Mouse (Mus musculus) liver, embryonic 16.5 days (tissue): ENCODE results near the gene Ccser1. TPM values are rescaled to one million over a fixed set of nuclear protein-coding genes. Genes with fewer than 3 reads are reported as not detected.

Source experiments
- ATAC-seq: fragments of 200-750 bp; cut with Nextera tagmentation; 2 replicates; pipeline ENCODE4 v1.8.0; 2017; ENCODE audit warnings: low read depth, mild to moderate bottlenecking, moderate number of reproducible peaks, moderate library complexity
- H3K27ac ChIP-seq: fragments of 300-500 bp; sonication (generic); 2 replicates; pipeline ENCODE4 v1.5.1; 2014; ENCODE audit warnings: mild to moderate bottlenecking, low read length
- H3K27me3 ChIP-seq: fragments of 300-500 bp; sonication (generic); 2 replicates; pipeline ENCODE4 v1.6.1; 2014; ENCODE audit warnings: low read depth, low read length, mixed read lengths; ENCODE audit not compliant: control insufficient read depth, insufficient read depth
- H3K36me3 ChIP-seq: fragments of 300-500 bp; sonication (generic); 2 replicates; pipeline ENCODE4 v1.6.1; 2014; ENCODE audit warnings: mild to moderate bottlenecking; ENCODE audit not compliant: control insufficient read depth, insufficient read depth
- H3K4me1 ChIP-seq: fragments of 300-500 bp; sonication (generic); 2 replicates; pipeline ENCODE4 v1.6.1; 2014; ENCODE audit warnings: low read depth, low read length, mixed read lengths; ENCODE audit not compliant: control insufficient read depth
- H3K4me2 ChIP-seq: fragments of 300-500 bp; sonication (generic); 2 replicates; pipeline ENCODE4 v1.6.1; 2014; ENCODE audit warnings: low read depth, low read length, mixed read lengths
- H3K4me3 ChIP-seq: fragments of 300-500 bp; sonication (generic); 2 replicates; pipeline ENCODE4 v1.5.1; 2014; ENCODE audit warnings: low read depth, mild to moderate bottlenecking, low read length
- H3K9ac ChIP-seq: fragments of 300-500 bp; sonication (generic); 2 replicates; pipeline ENCODE4 v1.6.1; 2014; ENCODE audit warnings: low read depth, low read length
- H3K9me3 ChIP-seq: fragments of 300-500 bp; sonication (generic); replicated peaks from 2 replicates; pipeline ENCODE4 v1.6.1; 2016; ENCODE audit warnings: low read length; ENCODE audit not compliant: control insufficient read depth
- WGBS: fragments of 180-500 bp; shearing (Covaris S2); extraction: QIAGEN DNeasy Blood & Tissue Kit; methylation state at CpG from one replicate; pipeline ENCODE4 v1.1.7; 2014; ENCODE audit not compliant: insufficient replicate concordance; 5-methylcytosine and 5-hydroxymethylcytosine counted together
- polyA plus RNA-seq: library from polyadenylated mRNA; unstranded; fragments of >200 nt; fragmentation: Nextera tagmentation; extraction: Ambion mirVana; gene quantifications from 2 replicates; pipeline ENCODE4 v1.2.1, GENCODE M21; 2015

Ccser1 gene
- polyA plus RNA-seq, 1 experiment from 2014 or later, result 0.09 TPM

- H3K9me3 ChIP-seq, result no peaks in the 10 kb centered on the region
- WGBS, result 67% methylated on average over 15 of the region's 15 CpGs
- ATAC-seq, result no peak
Observed at GRCm38 (mm10) chr6:61329593-61330540, 149.7 kb downstream of the Ccser1 start.

GRCm38 (mm10) chr6:61334466-61334865 lies 154.3 kb downstream of the Ccser1 start:
- no peaks in the 10 kb centered on the region for H3K27me3 ChIP-seq
- no peaks in the 10 kb centered on the region for H3K36me3 ChIP-seq
- H3K27ac ChIP-seq, result no peak overlapping the region
- H3K9me3 ChIP-seq, result no peaks in the 10 kb centered on the region
- H3K4me2 ChIP-seq, result no peak overlapping the region
- ATAC-seq, result no peak
- H3K4me1 ChIP-seq, result no peaks in the 10 kb centered on the region
- H3K9ac ChIP-seq, result no peak overlapping the region
- WGBS, result 76% methylated on average over 1 of the region's 1 CpGs
- no peak overlapping the region for H3K4me3 ChIP-seq

More at GRCm38 (mm10) chr6:61329593-61330540, 149.7 kb downstream of the Ccser1 start:
- no peak overlapping the region for H3K4me2 ChIP-seq
- H3K4me3 ChIP-seq, result no peak overlapping the region
- H3K4me1 ChIP-seq, result no peaks in the 10 kb centered on the region
- H3K27me3 ChIP-seq, result no peaks in the 10 kb centered on the region
- no peak overlapping the region for H3K27ac ChIP-seq
- no peak overlapping the region for H3K9ac ChIP-seq
- H3K36me3 ChIP-seq, result no peaks in the 10 kb centered on the region

- H3K4me3 ChIP-seq, result no peak overlapping the region
- 54% methylated on average over 5 of the region's 5 CpGs for WGBS
Observed at GRCm38 (mm10) chr6:61347045-61347838, 167.1 kb downstream of the Ccser1 start.

GRCm38 (mm10) chr6:61363722-61364121 lies 183.6 kb downstream of the Ccser1 start:
- no peak for ATAC-seq

More at GRCm38 (mm10) chr6:61347045-61347838, 167.1 kb downstream of the Ccser1 start:
- H3K27me3 ChIP-seq, result no peaks in the 10 kb centered on the region
- no peak overlapping the region for H3K4me2 ChIP-seq
- H3K36me3 ChIP-seq, result no peaks in the 10 kb centered on the region
- H3K9me3 ChIP-seq, result no peaks in the 10 kb centered on the region
- no peak for ATAC-seq
- H3K4me1 ChIP-seq, result no peaks in the 10 kb centered on the region
- H3K9ac ChIP-seq, result no peak overlapping the region
- no peak overlapping the region for H3K27ac ChIP-seq

GRCm38 (mm10) chr6:61382526-61382925 lies 202.4 kb downstream of the Ccser1 start:
- Histone ChIP-seq H3K4me3 (no peak overlapping the region), H3K27me3 (no peaks in the 10 kb centered on the region), H3K9ac (no peak overlapping the region), H3K4me1 (no peaks in the 10 kb centered on the region), H3K9me3 (no peaks in the 10 kb centered on the region), H3K27ac (no peak overlapping the region), H3K4me2 (no peak overlapping the region), H3K36me3 (no peaks in the 10 kb centered on the region)
- no peak for ATAC-seq
- 14% methylated on average over 3 of the region's 3 CpGs for WGBS

More at GRCm38 (mm10) chr6:61363722-61364121, 183.6 kb downstream of the Ccser1 start:
- Histone ChIP-seq H3K36me3 (no peaks in the 10 kb centered on the region), H3K9me3 (no peaks in the 10 kb centered on the region), H3K4me1 (no peaks in the 10 kb centered on the region), H3K4me2 (no peak overlapping the region), H3K4me3 (no peak overlapping the region), H3K27ac (no peak overlapping the region), H3K27me3 (no peaks in the 10 kb centered on the region), H3K9ac (no peak overlapping the region)
- 57% methylated on average over 5 of the region's 5 CpGs for WGBS

GRCm38 (mm10) chr6:61382991-61383390 lies 202.9 kb downstream of the Ccser1 start:
- 43% methylated on average over 3 of the region's 3 CpGs for WGBS

GRCm38 (mm10) chr6:61387046-61387445 lies 206.9 kb downstream of the Ccser1 start:
- no peak overlapping the region for H3K27ac ChIP-seq
- no peak overlapping the region for H3K9ac ChIP-seq
- H3K9me3 ChIP-seq, result no peaks in the 10 kb centered on the region
- no peak for ATAC-seq
- no peaks in the 10 kb centered on the region for H3K27me3 ChIP-seq
- no peaks in the 10 kb centered on the region for H3K36me3 ChIP-seq
- no peak overlapping the region for H3K4me3 ChIP-seq
- no peaks in the 10 kb centered on the region for H3K4me1 ChIP-seq
- WGBS, result 56% methylated on average over 1 of the region's 1 CpGs
- H3K4me2 ChIP-seq, result no peak overlapping the region

More at GRCm38 (mm10) chr6:61382991-61383390, 202.9 kb downstream of the Ccser1 start:
- no peaks in the 10 kb centered on the region for H3K9me3 ChIP-seq
- H3K36me3 ChIP-seq, result no peaks in the 10 kb centered on the region
- no peak overlapping the region for H3K9ac ChIP-seq
- ATAC-seq, result no peak
- no peaks in the 10 kb centered on the region for H3K27me3 ChIP-seq
- H3K4me3 ChIP-seq, result no peak overlapping the region
- no peak overlapping the region for H3K4me2 ChIP-seq
- no peaks in the 10 kb centered on the region for H3K4me1 ChIP-seq
- no peak overlapping the region for H3K27ac ChIP-seq

GRCm38 (mm10) chr6:61427490-61427889 lies 247.4 kb downstream of the Ccser1 start:
- H3K4me3 ChIP-seq, result no peak overlapping the region
- no peaks in the 10 kb centered on the region for H3K27me3 ChIP-seq
- no peak for ATAC-seq
- no peak overlapping the region for H3K4me2 ChIP-seq
- no peak overlapping the region for H3K9ac ChIP-seq
- no peak overlapping the region for H3K27ac ChIP-seq
- no peaks in the 10 kb centered on the region for H3K4me1 ChIP-seq
- H3K36me3 ChIP-seq, result no peaks in the 10 kb centered on the region
- H3K9me3 ChIP-seq, result no peaks in the 10 kb centered on the region
- WGBS, result 22% methylated on average over 2 of the region's 2 CpGs
